Mouse (Mus musculus) C2C12 (cell line): ENCODE results near the gene Gm10645. TPM values are rescaled to one million over a fixed set of nuclear protein-coding genes. Genes with fewer than 3 reads are reported as not detected.

Source experiments
- H3K27me3 ChIP-seq: one replicate; pipeline ENCODE4 v1.6.1; 2011; ENCODE audit not compliant: control insufficient read depth, insufficient read depth, insufficient read length
- H3K36me3 ChIP-seq: one replicate; pipeline ENCODE4 v1.6.1; 2011; ENCODE audit not compliant: control insufficient read depth, insufficient read depth
- H3K4me3 ChIP-seq: one replicate; pipeline ENCODE4 v1.5.1; 2011; ENCODE audit warnings: mild to moderate bottlenecking, control low read depth; ENCODE audit not compliant: poor library complexity, insufficient read depth, severe bottlenecking
- H3K79me2 ChIP-seq: one replicate; pipeline ENCODE4 v1.6.1; 2011; ENCODE audit not compliant: control insufficient read depth, insufficient read depth
- H3K79me3 ChIP-seq: one replicate; pipeline ENCODE4 v1.6.1; 2011; ENCODE audit warnings: low read depth, control low read depth
- H3ac ChIP-seq: one replicate; pipeline ENCODE3; 2011; ENCODE audit warnings: low read depth; ENCODE audit not compliant: control insufficient read depth, insufficient read length
- CEBPB ChIP-seq: IDR thresholded peaks from one replicate; pipeline ENCODE4 v1.6.1; 2011; ENCODE audit warnings: low read depth, mild to moderate bottlenecking, control low read depth, moderate library complexity
- CTCF ChIP-seq: IDR thresholded peaks from one replicate; pipeline ENCODE4 v1.5.1; 2011; ENCODE audit not compliant: control insufficient read depth, insufficient read depth, insufficient read length
- FOSL1 ChIP-seq: IDR thresholded peaks from one replicate; pipeline ENCODE4 v1.8.0; 2011; ENCODE audit warnings: mild to moderate bottlenecking, low read length; ENCODE audit not compliant: poor library complexity, insufficient read depth, severe bottlenecking
- MAX ChIP-seq: IDR thresholded peaks from one replicate; pipeline ENCODE4 v1.6.1; 2011; ENCODE audit warnings: mild to moderate bottlenecking, control low read depth
- MYOD1 ChIP-seq: IDR thresholded peaks from one replicate; pipeline ENCODE4 v1.6.1; 2011; ENCODE audit warnings: low read depth; ENCODE audit not compliant: control insufficient read depth, insufficient read length
- MYOG ChIP-seq: IDR thresholded peaks from one replicate; pipeline ENCODE4 v1.6.1; 2011; ENCODE audit not compliant: control insufficient read depth, insufficient read length; ENCODE audit errors: extremely low read depth
- USF1 ChIP-seq: IDR thresholded peaks from one replicate; pipeline ENCODE4 v1.6.1; 2011; ENCODE audit warnings: low read depth, mild to moderate bottlenecking, control low read depth, moderate library complexity
- polyA plus RNA-seq: library from polyadenylated mRNA; unstranded; fragments of >200 nt; fragmentation: generic; extraction: Trizol; gene quantifications from one replicate; pipeline ENCODE4 v1.2.1, GENCODE M21; 2012; ENCODE audit warnings: missing spikeins

The Gm10645 gene
- polyA plus RNA-seq, 1 experiment: 0.13 TPM

GRCm38 (mm10) chr8:83149124-83149523, 16.8 kb downstream of the Gm10645 start:
- Histone ChIP-seq H3K79me3 (no peaks in the 10 kb centered on the region), H3K36me3 (no peaks in the 10 kb centered on the region), H3K79me2 (no peaks in the 10 kb centered on the region), H3ac (no peak overlapping the region), H3K4me3 (no peak overlapping the region), H3K27me3 (no peaks in the 10 kb centered on the region)
- TF ChIP-seq MAX (no peak), MYOG (no peak), FOSL1 (no peak), CTCF (no peak)

DNA sequence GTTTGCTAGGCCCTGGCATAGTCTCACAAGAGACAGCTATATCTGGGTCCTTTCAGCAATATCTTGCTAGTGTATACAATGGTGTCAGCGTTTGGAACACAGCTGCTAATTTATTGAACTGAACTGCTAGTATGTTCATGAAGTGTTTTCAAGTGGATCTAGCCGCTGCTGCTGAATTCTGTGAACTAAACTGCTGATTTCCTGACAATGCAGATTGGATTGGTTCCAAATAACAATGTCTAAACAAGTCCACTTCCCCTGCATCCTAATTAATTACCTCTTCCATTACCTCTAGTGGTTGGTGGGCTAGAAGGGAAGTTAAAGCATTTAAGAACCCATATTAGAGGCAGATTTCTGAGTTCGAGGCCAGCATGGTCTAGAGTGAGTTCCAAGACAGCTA, 20.5 kb downstream of the Gm10645 start:
- Histone ChIP-seq H3K4me3 (no peak overlapping the region), H3ac (no peak overlapping the region), H3K36me3 (no peaks in the 10 kb centered on the region), H3K79me2 (no peaks in the 10 kb centered on the region), H3K27me3 (no peaks in the 10 kb centered on the region), H3K79me3 (no peaks in the 10 kb centered on the region)
- TF ChIP-seq CEBPB: no peak
- no peak for TF ChIP-seq USF1
- no peak for TF ChIP-seq FOSL1

GRCm38 (mm10) chr8:83144601-83145000, 21.4 kb downstream of the Gm10645 start:
- TF ChIP-seq FOSL1 (no peak), MYOG (no peak), USF1 (no peak), MYOD1 (no peak), MAX (no peak), CEBPB (no peak), CTCF (no peak)
- no peaks in the 10 kb centered on the region for H3K27me3 ChIP-seq
- no peaks in the 10 kb centered on the region for H3K36me3 ChIP-seq
- H3ac ChIP-seq: no peak overlapping the region
- H3K4me3 ChIP-seq: no peak overlapping the region
- H3K79me3 ChIP-seq: no peaks in the 10 kb centered on the region
- H3K79me2 ChIP-seq: no peaks in the 10 kb centered on the region

GRCm38 (mm10) chr8:83141358-83141757, 24.6 kb downstream of the Gm10645 start:
- Histone ChIP-seq H3K4me3 (no peak overlapping the region), H3K36me3 (no peaks in the 10 kb centered on the region), H3K79me2 (no peaks in the 10 kb centered on the region), H3ac (no peak overlapping the region), H3K27me3 (no peaks in the 10 kb centered on the region), H3K79me3 (no peaks in the 10 kb centered on the region)
- TF ChIP-seq MYOG: no peak
- no peak for TF ChIP-seq MYOD1
- TF ChIP-seq FOSL1: no peak
- no peak for TF ChIP-seq CTCF
- TF ChIP-seq CEBPB: no peak
- no peak for TF ChIP-seq MAX
- TF ChIP-seq USF1: no peak

- no peak for TF ChIP-seq MYOD1
- TF ChIP-seq MAX: no peak
- TF ChIP-seq CEBPB: no peak
- TF ChIP-seq CTCF: no peak
- TF ChIP-seq USF1: no peak
- TF ChIP-seq MYOG: no peak
- TF ChIP-seq FOSL1: no peak
- H3K4me3 ChIP-seq: no peak overlapping the region
- H3K79me3 ChIP-seq: no peaks in the 10 kb centered on the region
- H3K79me2 ChIP-seq: no peaks in the 10 kb centered on the region
- no peaks in the 10 kb centered on the region for H3K27me3 ChIP-seq
- H3ac ChIP-seq: no peak overlapping the region
- H3K36me3 ChIP-seq: no peaks in the 10 kb centered on the region
Observed at GRCm38 (mm10) chr8:83140701-83141111, 25.3 kb downstream of the Gm10645 start.

DNA sequence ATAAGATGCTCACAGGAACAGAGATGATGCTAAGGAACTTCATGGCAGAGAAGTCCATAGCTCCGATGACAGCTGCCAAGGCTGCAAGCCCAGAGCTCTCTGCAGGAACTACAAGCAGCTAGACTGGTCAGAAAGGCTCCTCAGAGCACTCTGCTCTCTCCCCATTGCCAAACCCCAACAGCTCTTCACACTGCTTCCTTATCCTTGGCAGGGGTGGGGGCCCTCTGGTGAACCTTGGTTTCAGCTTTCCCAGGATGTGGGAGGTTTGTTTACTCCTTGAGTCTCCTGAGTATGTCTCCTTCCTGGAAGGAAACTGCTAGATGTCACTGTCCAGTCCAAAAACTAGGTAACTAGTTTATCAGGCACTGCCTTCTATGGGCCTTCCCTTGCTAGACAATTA, 25.9 kb downstream of the Gm10645 start:
- Histone ChIP-seq H3K36me3 (no peaks in the 10 kb centered on the region), H3K4me3 (no peak overlapping the region), H3ac (no peak overlapping the region), H3K27me3 (no peaks in the 10 kb centered on the region), H3K79me3 (no peaks in the 10 kb centered on the region), H3K79me2 (no peaks in the 10 kb centered on the region)
- TF ChIP-seq USF1: no peak
- no peak for TF ChIP-seq CTCF
- no peak for TF ChIP-seq CEBPB
- TF ChIP-seq FOSL1: no peak
- TF ChIP-seq MYOD1: no peak
